Mouse (Mus musculus) layer of hippocampus, adult 18-20 months (tissue): Measurements from ENCODE around the gene Nipal3. TPM values are rescaled to one million over a fixed set of nuclear protein-coding genes. Genes with fewer than 3 reads are reported as not detected.

Experiments used
- DNase-seq, 2 experiments: peaks; one replicate each; pipeline ENCODE4 v3.0.0; 2022; ENCODE audit warnings: low spot score in 2 of 2
- total RNA-seq, 2 experiments: library from RNA; stranded (reverse); gene quantifications; 2 replicates each; pipeline ENCODE4 v1.2.3; 2021

Gene Nipal3
- total RNA-seq, 2 experiments from 2014 or later = 87.9 to 89.0 TPM

DNA sequence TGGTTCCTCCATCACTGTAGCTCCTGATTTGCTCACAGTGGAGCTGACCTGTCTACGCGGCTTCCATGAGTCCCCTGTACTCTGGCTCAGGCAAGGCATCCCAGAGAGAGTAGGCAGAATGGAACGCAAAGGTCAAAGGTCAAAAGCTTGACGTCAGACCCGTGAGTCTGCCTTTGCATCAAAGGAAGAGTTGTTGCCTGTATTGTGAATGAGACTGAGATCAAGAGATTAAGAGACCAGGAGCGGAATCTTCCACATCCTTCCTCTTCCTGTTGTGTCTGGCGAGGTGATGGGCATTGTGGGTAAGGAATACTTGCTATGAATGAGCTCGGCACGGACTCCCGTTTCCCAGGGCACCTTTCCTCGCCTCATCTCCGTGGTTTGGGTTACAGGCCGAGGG is 58.5 kb downstream of the Nipal3 start:
- no peak for DNase-seq

GRCm38 (mm10) chr4:135434395-135434789 is 60.4 kb downstream of the Nipal3 start:
- DNase-seq = no peak

GRCm38 (mm10) chr4:135433443-135434394 is 61.1 kb downstream of the Nipal3 start, which contains the start of gene Rcan3:
Rcan3 (minus strand) TSS chr4:135433853.
- peak in 1 of 2 experiments; percentile 52 for DNase-seq

DNA sequence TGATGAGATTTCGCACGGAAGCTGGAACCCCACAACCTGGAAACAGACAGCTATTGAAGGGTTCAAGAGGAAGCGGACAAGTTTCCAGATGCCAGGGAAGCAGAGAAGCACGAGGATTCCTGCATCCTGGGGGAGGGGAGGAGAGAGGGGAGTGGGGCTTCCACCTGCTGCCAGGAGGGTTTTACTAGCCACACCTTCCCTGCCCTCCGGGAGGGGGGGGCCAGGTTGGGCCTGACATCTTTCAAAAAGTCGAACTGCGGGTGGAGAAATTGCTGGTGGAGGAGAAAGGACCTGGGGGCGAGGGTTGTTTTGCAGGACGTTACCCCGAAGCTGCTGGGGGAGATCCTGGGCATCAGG is 61.8 kb downstream of the Nipal3 start:
- no peak for DNase-seq

- no peak for DNase-seq
Measured at GRCm38 (mm10) chr4:135429990-135430760, 64.7 kb downstream of the Nipal3 start.

DNA sequence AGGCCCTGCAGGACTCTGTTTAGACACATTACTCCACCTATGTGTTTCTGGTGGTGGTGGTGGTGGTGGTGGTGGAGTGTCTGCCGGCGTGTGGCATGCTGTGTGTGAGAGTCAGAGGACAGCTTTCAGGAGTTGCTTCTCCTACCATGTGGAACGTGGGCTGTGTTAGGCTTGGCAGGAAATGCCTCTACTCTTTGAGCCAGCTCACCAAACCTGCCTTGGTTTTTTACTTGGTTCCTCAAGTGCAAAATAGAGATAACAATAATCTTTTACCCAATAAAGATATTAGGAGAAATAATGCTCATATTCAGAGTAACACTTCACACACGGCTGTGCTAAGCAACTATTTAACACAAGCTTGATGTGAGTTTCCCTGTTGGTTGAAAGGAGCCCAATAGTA is 65.5 kb downstream of the Nipal3 start:
- peak in 1 of 2 experiments; percentile 33 for DNase-seq

DNA sequence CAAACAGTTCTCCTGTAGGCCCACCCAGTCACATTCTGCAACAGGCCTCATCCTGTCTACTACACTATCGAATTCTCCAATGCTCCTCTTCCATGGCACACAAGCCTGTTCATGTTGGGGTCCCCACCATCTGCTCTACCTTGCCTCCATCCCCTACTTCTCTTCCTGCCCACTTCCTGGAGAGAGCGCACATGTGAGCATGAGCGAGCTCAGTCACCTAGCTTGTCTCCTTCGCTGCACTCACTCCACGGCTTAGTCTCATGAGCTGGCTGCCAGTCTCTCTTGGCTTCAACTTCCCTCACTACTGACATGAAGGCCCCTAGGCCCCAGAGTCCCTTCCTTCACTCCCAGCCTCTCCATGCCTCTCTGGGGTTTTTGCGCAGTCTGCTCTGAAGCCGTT is 68.3 kb downstream of the Nipal3 start:
- no peak for DNase-seq

- DNase-seq = peak; percentile 76 to 92
Measured at GRCm38 (mm10) chr4:135425625-135426024, 69.2 kb downstream of the Nipal3 start.

- DNase-seq = no peak
Measured at GRCm38 (mm10) chr4:135420961-135421360, 73.9 kb downstream of the Nipal3 start.

DNA sequence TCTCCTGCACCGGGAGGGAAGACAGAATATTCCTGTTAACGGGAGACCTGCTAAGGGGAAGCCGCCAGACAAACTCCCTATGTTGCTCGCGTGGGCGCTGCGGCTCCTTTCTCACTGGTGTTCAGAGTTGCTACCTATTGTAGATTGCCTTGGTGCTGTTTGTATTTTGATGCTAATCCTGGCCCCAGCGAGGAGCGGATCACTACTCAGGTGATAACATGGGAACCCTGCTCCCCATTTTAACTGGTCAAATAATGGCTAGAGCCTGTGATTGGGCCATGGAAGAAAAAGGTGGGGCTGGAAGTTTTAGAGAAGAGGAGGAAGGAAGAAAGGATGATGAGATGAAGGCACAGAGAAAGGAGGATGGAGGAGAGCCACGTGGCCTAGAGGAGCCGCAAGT is 74.4 kb downstream of the Nipal3 start:
- no peak for DNase-seq

DNA sequence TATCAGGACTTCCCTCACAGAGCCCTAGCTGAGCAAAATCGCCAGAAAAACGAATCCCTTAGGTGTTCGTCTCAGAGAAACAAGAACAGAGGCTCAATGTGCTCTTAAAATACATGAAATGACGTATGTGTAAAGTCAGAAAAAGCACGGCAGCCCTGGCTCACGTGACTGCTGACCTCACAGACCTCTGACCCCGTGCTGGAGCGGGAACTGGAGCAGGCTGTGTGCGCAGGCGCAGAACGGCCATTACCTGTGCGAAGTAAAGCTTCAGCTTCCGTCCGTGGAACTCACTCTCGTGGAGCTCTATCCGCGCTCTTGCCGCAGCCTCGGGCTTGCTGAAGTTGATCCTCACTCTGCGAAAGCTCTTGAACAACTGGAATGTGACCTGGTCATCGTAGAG is 74.8 kb downstream of the Nipal3 start:
- DNase-seq = no peak

GRCm38 (mm10) chr4:135416367-135416766 is 78.5 kb downstream of the Nipal3 start:
- no peak for DNase-seq

DNA sequence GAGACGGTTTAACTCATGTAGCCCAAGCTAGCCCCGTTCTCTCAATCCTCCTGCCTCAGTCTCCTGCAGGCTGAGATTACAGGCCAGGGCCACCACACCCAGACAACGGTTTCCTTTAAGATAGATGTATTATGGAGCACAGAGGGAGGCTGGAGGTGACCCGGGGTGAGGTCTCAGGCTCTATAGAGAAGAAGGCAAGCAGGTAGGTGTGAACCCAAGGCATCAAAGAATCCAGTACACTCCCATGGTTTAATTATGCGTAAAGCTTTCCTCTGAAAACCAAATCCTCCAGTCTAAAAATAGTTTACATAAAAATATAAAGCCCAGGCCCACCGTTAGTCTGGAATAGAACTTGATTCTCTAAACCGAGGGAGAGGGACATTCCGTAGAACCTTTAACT is 81.3 kb downstream of the Nipal3 start:
- no peak for DNase-seq

GRCm38 (mm10) chr4:135411633-135412032 is 83.2 kb downstream of the Nipal3 start:
- DNase-seq = peak in 1 of 2 experiments; percentile 51

DNA sequence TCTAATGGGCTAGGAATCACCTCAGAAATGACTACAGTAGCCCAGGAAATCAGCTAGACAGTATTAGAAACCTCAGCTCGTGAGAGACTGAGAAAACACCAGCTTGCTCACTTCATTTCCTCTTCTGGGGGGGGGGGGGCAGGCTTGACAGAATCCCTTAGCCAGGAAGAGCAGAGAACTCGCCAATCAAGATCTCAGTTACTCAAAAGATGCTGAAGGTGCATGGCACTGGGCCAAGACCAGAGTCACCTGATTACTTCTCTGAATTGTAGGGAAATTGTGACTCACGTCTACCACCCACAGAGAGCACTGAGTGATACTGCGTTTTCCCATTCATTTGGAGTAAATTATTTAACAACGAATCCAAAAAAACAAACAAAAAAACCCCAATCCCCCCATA is 88.7 kb downstream of the Nipal3 start:
- DNase-seq = peak in 1 of 2 experiments; percentile 16

DNA sequence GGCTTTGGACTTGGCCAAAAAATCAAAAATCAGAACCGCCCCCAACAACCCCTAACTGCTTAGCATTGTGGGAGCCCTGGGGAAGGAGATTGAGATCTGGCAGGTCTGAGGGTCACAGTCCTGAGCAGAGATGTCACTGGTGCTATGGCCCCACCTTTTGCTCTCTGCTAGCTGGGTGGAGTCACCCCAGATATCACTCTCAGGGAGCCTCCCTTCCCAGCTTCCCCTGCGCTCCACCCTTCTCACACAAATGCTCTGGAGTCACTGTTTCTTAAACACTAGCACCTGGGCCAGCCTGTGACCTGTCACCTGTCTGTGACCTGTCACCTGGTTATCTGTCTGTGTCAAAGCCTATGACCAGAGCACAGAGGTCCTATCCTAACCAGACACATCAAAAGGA is 89.9 kb downstream of the Nipal3 start:
- DNase-seq = no peak

- DNase-seq = no peak
Measured at GRCm38 (mm10) chr4:135404048-135404447, 90.8 kb downstream of the Nipal3 start.

GRCm38 (mm10) chr4:135401881-135402280 is 93.0 kb downstream of the Nipal3 start:
- no peak for DNase-seq

DNA sequence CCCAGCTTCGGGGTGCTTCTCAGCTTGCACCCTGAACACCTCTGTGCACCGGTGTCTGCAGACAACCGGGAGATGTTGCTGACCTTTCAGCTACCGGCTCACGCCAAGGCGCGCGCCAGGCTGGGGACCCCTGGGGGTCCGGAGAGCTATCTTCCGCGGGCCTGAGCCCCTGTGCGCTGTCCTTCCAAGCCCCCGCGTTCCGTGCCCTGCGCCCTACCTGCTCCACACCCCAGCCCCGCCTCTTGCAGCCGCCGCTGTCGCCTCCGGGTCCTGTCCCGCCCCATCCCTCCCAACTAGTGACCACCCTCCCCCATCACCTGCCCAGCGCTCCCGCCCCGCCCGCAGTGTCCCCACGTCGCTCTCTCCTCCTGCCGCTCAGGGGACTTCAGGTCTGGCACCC is 96.8 kb downstream of the Nipal3 start, which contains the start of gene Ncmap:
Ncmap (minus strand) TSS at position 237 of the 400 bp plus-strand sequence.
- no peak for DNase-seq

- no peak for DNase-seq
Measured at GRCm38 (mm10) chr4:135397551-135397950, 97.3 kb downstream of the Nipal3 start.

- no peak for DNase-seq
Measured at GRCm38 (mm10) chr4:135396303-135396702, 98.5 kb downstream of the Nipal3 start.
